Mouse (Mus musculus) liver, embryonic 14.5 days (tissue): ENCODE data around the gene Atp2a3.

Experiments
- CTCF ChIP-seq: IDR thresholded peaks from 2 replicates; pipeline ENCODE4 v1.5.1; 2016; ENCODE audit warnings: antibody characterized with exemption, low read depth, control low read depth
- EP300 ChIP-seq: IDR thresholded peaks from 2 replicates; pipeline ENCODE4 v1.6.1; 2016; ENCODE audit warnings: antibody characterized with exemption, low read depth

- no peak for TF ChIP-seq CTCF
- no peak for TF ChIP-seq EP300
These were observed 6.8 kb upstream of the Atp2a3 start for GRCm38 (mm10) chr11:72954216-72954615.
